Mouse (Mus musculus) heart, embryonic 15.5 days (tissue): Measurements from ENCODE around the gene D10Jhu81e. TPM values are rescaled to one million over a fixed set of nuclear protein-coding genes. Genes with fewer than 3 reads are reported as not detected.
"Not testable (repeated sequence)": the region's sequence is repeated elsewhere in the genome, so short reads cannot be mapped to it uniquely, and the experiment has no call there.

Source experiments
- ATAC-seq: fragments of 200-750 bp; cut with Nextera tagmentation; replicated peaks from 2 replicates; pipeline ENCODE4 v1.8.0; 2017; ENCODE audit warnings: low read depth, moderate TSS enrichment; ENCODE audit not compliant: insufficient number of reproducible peaks, insufficient read depth, low FRiP score
- H3K27ac ChIP-seq: fragments of 300-500 bp; sonication (generic); 2 replicates; pipeline ENCODE4 v1.5.1; 2015; ENCODE audit warnings: mild to moderate bottlenecking, inconsistent platforms
- H3K27me3 ChIP-seq: fragments of 300-500 bp; sonication (generic); 2 replicates; pipeline ENCODE4 v1.6.1; 2015; ENCODE audit warnings: inconsistent platforms
- H3K36me3 ChIP-seq: fragments of 300-500 bp; sonication (generic); 2 replicates; pipeline ENCODE4 v1.6.1; 2015; ENCODE audit warnings: mild to moderate bottlenecking, inconsistent platforms
- H3K4me1 ChIP-seq: fragments of 300-500 bp; sonication (generic); replicated peaks from 2 replicates; pipeline ENCODE4 v1.6.1; 2015; ENCODE audit warnings: inconsistent platforms
- H3K4me2 ChIP-seq: fragments of 300-500 bp; sonication (generic); 2 replicates; pipeline ENCODE4 v1.6.1; 2015; ENCODE audit warnings: inconsistent platforms, mild to moderate bottlenecking, moderate library complexity
- H3K4me3 ChIP-seq: fragments of 300-500 bp; sonication (generic); 2 replicates; pipeline ENCODE4 v1.5.1; 2015; ENCODE audit warnings: mild to moderate bottlenecking, inconsistent platforms
- H3K9ac ChIP-seq: fragments of 300-500 bp; sonication (generic); 2 replicates; pipeline ENCODE4 v1.6.1; 2015; ENCODE audit warnings: mild to moderate bottlenecking, inconsistent platforms
- H3K9me3 ChIP-seq: fragments of 300-500 bp; sonication (generic); replicated peaks from 2 replicates; pipeline ENCODE4 v1.6.1; 2016; ENCODE audit warnings: inconsistent platforms
- WGBS: fragments of 180-500 bp; shearing (Covaris S2); methylation state at CpG from one replicate; pipeline ENCODE4 v1.1.7; 2015; ENCODE audit warnings: mixed read lengths; 5-methylcytosine and 5-hydroxymethylcytosine counted together
- polyA plus RNA-seq: library from polyadenylated mRNA; unstranded; fragments of >200 nt; fragmentation: Nextera tagmentation; extraction: Ambion mirVana; gene quantifications from 2 replicates; pipeline ENCODE4 v1.2.1, GENCODE M21; 2015

Gene D10Jhu81e
- polyA plus RNA-seq, result 57.8 and 61.4 TPM in 2 replicates

- Histone ChIP-seq H3K9ac (peak within 1 kb of the TSS; percentile 93), H3K36me3 (peaks cover 61% of the 10 kb centered on the region), H3K9me3 (no peaks in the 10 kb centered on the region), H3K4me1 (peaks cover 16% of the 10 kb centered on the region), H3K4me2 (peak within 1 kb of the TSS; percentile 88), H3K27ac (peak within 1 kb of the TSS; percentile 83), H3K27me3 (no peaks in the 10 kb centered on the region), H3K4me3 (peak within 1 kb of the TSS; percentile 91)
- 1% methylated on average over 50 of the region's 50 CpGs for WGBS
- peak; percentile 97 for ATAC-seq
Observed at GRCm38 (mm10) chr10:78169281-78170042, at the start of gene D10Jhu81e. Gene D10Jhu81e, minus strand, starts transcription at chr10:78169782.

DNA sequence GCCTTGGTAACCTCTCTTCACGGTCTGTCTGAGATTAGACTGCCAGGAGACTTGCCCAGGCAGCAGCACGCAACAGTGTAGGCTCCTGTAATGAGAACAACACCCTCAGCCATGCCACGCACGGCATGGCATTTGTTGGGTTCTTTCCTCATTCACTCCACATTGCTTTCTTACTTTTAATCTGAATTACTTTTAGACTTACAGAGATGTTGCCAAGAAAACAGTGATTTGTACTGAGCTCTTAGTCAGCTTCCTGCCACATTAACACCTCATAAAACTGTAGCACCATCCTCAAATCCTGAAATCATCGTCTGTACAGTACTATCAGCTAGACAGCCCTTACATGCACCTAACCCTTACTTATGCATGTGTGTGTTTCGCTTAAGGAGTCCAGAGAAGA is 49.0 kb upstream of the D10Jhu81e start:
- H3K9ac ChIP-seq, result no peak overlapping the region
- 0 out of 2 replicates have a peak, but pooled peaks cover 6% of the 10 kb centered on the region for H3K4me1 ChIP-seq
- no peak for ATAC-seq
- no peaks in the 10 kb centered on the region for H3K27me3 ChIP-seq
- H3K36me3 ChIP-seq, result peaks cover 40% of the 10 kb centered on the region
- H3K9me3 ChIP-seq, result no peaks in the 10 kb centered on the region
- no peak overlapping the region for H3K27ac ChIP-seq
- WGBS, result 79% methylated on average over 6 of the region's 6 CpGs
- no peak overlapping the region for H3K4me3 ChIP-seq
- no peak overlapping the region for H3K4me2 ChIP-seq

DNA sequence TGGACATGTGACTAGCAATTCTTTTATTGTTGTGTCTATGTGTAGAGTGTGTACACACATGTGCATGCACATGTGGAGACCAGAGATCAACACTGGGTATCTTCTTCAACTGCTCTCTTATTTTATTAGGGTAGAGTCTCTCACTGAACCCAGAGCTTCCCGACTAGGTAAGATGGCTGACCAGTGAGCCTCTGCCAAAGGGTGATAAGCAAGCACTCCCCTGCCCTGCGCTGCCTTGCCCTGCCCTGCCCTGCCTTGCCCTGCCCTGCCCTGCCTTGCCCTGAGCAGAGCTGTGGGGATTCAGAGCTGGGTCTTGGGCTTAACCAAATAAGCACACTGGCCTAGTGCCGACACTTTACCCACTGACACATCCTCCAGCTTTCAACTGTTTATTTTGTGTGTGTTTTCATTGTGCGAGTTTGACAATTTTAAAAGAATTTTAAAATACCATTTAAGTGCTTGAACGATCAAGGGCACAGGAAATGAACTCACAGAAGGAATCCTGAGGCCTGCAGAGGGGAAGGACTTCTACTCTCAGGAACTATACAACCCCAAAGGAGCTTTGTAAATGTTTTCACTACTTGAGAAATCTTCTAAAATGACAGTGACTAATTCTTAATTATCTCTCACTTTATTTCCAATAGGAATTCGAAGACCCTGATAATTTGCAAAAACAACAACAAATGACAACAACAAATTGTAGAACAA is 46.9 kb upstream of the D10Jhu81e start:
- WGBS, result 75% methylated on average over 6 of the region's 6 CpGs
- H3K36me3 ChIP-seq, result peaks cover 53% of the 10 kb centered on the region

GRCm38 (mm10) chr10:78214371-78214770 is 44.8 kb upstream of the D10Jhu81e start:
- no peak overlapping the region for H3K4me2 ChIP-seq
- H3K27ac ChIP-seq, result no peak overlapping the region
- H3K9me3 ChIP-seq, result no peaks in the 10 kb centered on the region
- ATAC-seq, result no peak
- H3K4me3 ChIP-seq, result no peak overlapping the region
- H3K4me1 ChIP-seq, result no peaks in the 10 kb centered on the region
- H3K36me3 ChIP-seq, result peaks cover 55% of the 10 kb centered on the region
- WGBS, result 91% methylated on average over 9 of the region's 9 CpGs
- H3K27me3 ChIP-seq, result no peaks in the 10 kb centered on the region
- H3K9ac ChIP-seq, result no peak overlapping the region

More for the DNA sequence above, 46.9 kb upstream of the D10Jhu81e start:
- no peak overlapping the region for H3K27ac ChIP-seq
- no peaks in the 10 kb centered on the region for H3K4me1 ChIP-seq
- no peaks in the 10 kb centered on the region for H3K27me3 ChIP-seq
- no peak overlapping the region for H3K4me3 ChIP-seq
- H3K9me3 ChIP-seq, result no peaks in the 10 kb centered on the region
- H3K9ac ChIP-seq, result no peak overlapping the region
- no peak for ATAC-seq
- H3K4me2 ChIP-seq, result no peak overlapping the region

DNA sequence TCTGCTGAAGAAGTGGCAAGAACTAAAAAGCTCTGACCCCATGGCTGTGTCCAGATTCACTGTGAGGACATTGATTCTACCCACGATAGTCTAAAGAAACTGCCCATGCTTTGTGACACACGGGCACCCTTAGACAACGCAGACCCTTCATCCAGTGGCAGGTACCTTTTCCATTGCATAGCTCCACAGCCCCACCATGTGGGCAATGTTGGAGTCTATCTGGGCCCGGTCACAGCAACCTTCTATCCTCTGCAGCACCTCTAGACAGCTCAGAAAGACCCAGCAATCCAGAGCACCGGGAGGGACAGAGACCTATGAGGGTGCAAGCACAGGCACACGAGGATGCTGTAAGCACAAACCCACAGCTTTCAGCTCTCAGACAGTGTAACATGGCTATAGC is 41.7 kb upstream of the D10Jhu81e start:
- H3K27ac ChIP-seq, result no peak overlapping the region
- H3K9me3 ChIP-seq, result no peaks in the 10 kb centered on the region
- H3K36me3 ChIP-seq, result peaks cover 54% of the 10 kb centered on the region
- no peaks in the 10 kb centered on the region for H3K4me1 ChIP-seq
- no peak overlapping the region for H3K4me2 ChIP-seq
- no peak overlapping the region for H3K4me3 ChIP-seq
- H3K9ac ChIP-seq, result no peak overlapping the region
- 66% methylated on average over 6 of the region's 6 CpGs for WGBS
- 0 out of 2 replicates have a peak, but pooled peaks have one; percentile 14 for ATAC-seq
- no peaks in the 10 kb centered on the region for H3K27me3 ChIP-seq

DNA sequence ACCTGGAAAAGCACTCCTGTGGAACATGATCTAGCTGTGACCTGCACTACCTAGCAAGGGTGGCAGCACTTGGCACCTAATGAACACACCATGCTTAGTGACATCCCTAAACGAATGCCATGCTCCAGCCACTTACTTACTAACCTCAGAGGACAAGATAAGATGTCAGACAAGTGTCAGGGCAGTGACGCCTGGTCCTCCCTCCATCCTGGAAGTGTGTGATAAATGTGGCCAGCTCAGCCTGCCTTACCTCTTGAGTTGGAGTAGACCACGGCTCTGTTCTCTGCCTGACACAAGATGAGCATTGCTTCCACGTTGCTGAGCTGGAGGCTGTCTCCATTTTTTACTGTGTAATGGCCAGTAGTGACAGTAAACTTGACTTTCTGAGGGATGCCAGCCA is 31.6 kb upstream of the D10Jhu81e start:
- Histone ChIP-seq H3K9me3 (no peaks in the 10 kb centered on the region), H3K27ac (no peak overlapping the region), H3K4me1 (no peaks in the 10 kb centered on the region), H3K9ac (no peak overlapping the region), H3K4me3 (no peak overlapping the region), H3K27me3 (no peaks in the 10 kb centered on the region), H3K36me3 (peaks cover 83% of the 10 kb centered on the region), H3K4me2 (no peak overlapping the region)
- 66% methylated on average over 4 of the region's 4 CpGs for WGBS
- no peak for ATAC-seq

DNA sequence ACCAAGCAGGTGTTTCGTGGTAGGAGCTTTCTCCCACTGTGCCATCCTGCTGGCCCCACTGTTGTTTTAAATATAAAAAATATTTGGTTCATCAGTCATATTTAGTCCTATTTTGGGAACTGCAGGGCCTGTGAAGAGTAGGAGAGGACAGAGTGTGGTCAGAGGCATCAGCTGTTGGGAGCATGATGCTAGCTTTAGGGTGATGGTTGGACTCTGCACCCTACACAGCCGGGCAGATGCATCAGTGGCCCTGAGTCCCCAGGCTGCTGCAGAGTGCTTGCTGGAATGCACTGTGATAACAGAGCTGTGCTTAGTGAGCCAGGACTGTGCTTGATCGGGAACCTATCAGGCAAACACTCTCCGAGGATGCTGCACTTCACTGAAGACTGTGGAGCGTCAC is 23.4 kb upstream of the D10Jhu81e start:
- no peak for ATAC-seq
- Histone ChIP-seq H3K4me1 (no peaks in the 10 kb centered on the region), H3K4me3 (no peak overlapping the region), H3K27ac (no peak overlapping the region), H3K9ac (no peak overlapping the region), H3K4me2 (no peak overlapping the region), H3K9me3 (no peaks in the 10 kb centered on the region), H3K36me3 (peaks cover 89% of the 10 kb centered on the region), H3K27me3 (no peaks in the 10 kb centered on the region)
- WGBS, result 80% methylated on average over 5 of the region's 5 CpGs

DNA sequence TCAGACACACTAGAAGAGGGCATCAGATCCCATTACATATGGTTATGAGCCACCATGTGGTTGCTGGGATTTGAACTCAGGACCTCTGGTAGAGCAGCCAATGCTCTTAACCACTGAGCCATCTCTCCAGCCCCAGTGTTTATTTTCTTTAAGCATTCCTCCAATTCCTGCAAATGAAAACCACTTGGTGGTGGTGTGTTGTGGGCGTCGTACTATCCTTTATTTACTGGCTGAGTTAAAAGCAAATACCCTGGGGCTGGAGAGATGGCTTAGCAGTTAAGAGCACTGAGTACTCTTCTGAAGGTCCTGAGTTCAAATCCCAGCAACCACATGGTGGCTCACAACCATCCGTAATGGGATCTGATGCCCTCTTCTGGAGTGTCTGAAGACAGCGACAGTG is 16.5 kb upstream of the D10Jhu81e start:
- not testable (repeated sequence) for H3K27me3 ChIP-seq, H3K9ac ChIP-seq, H3K4me3 ChIP-seq, ATAC-seq, H3K27ac ChIP-seq, H3K9me3 ChIP-seq, H3K4me2 ChIP-seq
- peaks cover 46% of the 10 kb centered on the region for H3K36me3 ChIP-seq
- peaks cover 11% of the 10 kb centered on the region for H3K4me1 ChIP-seq
- WGBS, result 84% methylated on average over 4 of the region's 4 CpGs

- Histone ChIP-seq H3K9ac (peak overlapping the region; percentile 50), H3K36me3 (peaks cover 44% of the 10 kb centered on the region), H3K27me3 (no peaks in the 10 kb centered on the region), H3K4me2 (peak overlapping the region; percentile 84), H3K27ac (peak overlapping the region; percentile 72), H3K9me3 (no peaks in the 10 kb centered on the region), H3K4me1 (peaks cover 11% of the 10 kb centered on the region), H3K4me3 (peak overlapping the region; percentile 73)
- no peak; the same call in 1 of the 2 replicates for ATAC-seq
- WGBS, result 13% methylated on average over 9 of the region's 9 CpGs
Observed at GRCm38 (mm10) chr10:78185381-78185725, 15.8 kb upstream of the D10Jhu81e start.

- H3K27ac ChIP-seq, result peak within 1 kb of the TSS; percentile 72
Observed at GRCm38 (mm10) chr10:78184531-78185380, 15.2 kb upstream of the D10Jhu81e start, which contains the start of gene Pwp2. Gene Pwp2, minus strand, starts transcription at chr10:78185149.

GRCm38 (mm10) chr10:78183577-78183976 is 14.0 kb upstream of the D10Jhu81e start:
- Histone ChIP-seq H3K27me3 (no peaks in the 10 kb centered on the region), H3K9me3 (no peaks in the 10 kb centered on the region), H3K27ac (no peak overlapping the region), H3K9ac (no peak overlapping the region), H3K4me2 (no peak overlapping the region), H3K4me3 (peak overlapping the region; percentile 73; the same call in 1 of the 2 replicates), H3K36me3 (peaks cover 41% of the 10 kb centered on the region), H3K4me1 (peaks cover 11% of the 10 kb centered on the region)
- no peak for ATAC-seq
- 66% methylated on average over 3 of the region's 3 CpGs for WGBS

More at GRCm38 (mm10) chr10:78184531-78185380, 15.2 kb upstream of the D10Jhu81e start, which contains the start of gene Pwp2:
- Histone ChIP-seq H3K4me2 (peak within 1 kb of the TSS; percentile 84), H3K4me3 (peak within 1 kb of the TSS; percentile 73), H3K4me1 (peaks cover 11% of the 10 kb centered on the region), H3K27me3 (no peaks in the 10 kb centered on the region), H3K9me3 (no peaks in the 10 kb centered on the region), H3K9ac (peak within 1 kb of the TSS; percentile 50), H3K36me3 (peaks cover 42% of the 10 kb centered on the region)
- ATAC-seq, result peak; percentile 93
- WGBS, result 1% methylated on average over 47 of the region's 47 CpGs
